Mouse (Mus musculus) A20 (cell line): ENCODE data around the gene B230104I21Rik.

Source experiments
- DNase-seq: peaks from one replicate; pipeline ENCODE4 v3.0.0-alpha.2; 2011; ENCODE audit warnings: low read depth, low spot score

The B230104I21Rik gene

DNA sequence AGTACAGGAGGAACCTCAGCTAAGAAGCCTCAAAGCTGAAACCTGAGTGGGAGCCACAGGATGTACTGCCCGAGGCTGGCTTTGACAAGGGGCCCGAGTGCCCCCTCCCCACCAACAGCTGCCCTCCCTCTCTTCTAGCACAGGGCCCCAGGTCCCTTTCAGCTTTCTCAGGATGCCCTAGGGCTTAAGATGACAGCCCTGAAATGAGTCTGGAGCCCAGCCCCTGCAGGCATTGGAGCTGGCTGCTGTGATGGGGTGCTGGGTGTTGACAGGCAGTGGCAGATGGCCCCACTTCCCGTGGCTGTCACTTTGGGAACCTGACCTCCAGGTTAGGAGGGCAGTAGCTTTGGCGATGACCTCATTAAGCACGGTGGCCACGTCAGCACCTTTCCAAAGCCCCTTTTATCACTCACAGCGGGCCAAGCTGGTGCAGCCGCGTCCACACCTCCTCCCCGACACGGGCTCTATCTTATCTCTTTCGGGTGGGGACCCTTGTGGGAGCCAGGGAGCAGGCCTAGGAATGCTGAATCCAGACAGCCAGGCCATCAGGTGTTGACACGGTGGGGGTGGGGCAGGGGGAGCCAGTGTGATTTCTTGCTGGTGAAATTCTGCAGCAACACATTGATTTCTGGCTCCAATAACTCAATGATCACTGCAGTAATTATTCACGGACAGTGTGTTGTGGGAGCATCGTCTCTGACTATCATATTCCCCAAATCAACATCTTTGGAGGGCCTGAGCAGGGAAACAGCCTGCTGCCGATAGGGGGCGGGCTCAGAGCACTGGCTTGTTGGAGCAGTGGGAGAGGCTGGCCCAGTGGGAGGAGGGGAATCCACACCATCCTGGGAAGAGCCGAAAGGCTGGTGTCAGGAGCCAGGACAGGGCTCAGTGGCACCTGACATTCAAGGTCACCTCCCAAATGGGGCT lies 57.5 kb downstream of the B230104I21Rik start:
- DNase-seq = no peak

- DNase-seq = no peak
Measured at GRCm38 (mm10) chr4:154394123-154394722, 58.3 kb downstream of the B230104I21Rik start.

- DNase-seq = no peak
Measured at GRCm38 (mm10) chr4:154396652-154397301, 60.9 kb downstream of the B230104I21Rik start.
